Mouse (Mus musculus) kidney, adult 2 months (tissue): ENCODE results near the gene Laptm5. TPM values are rescaled to one million over a fixed set of nuclear protein-coding genes. Genes with fewer than 3 reads are reported as not detected.

Source experiments
- DNase-seq: peaks from one replicate; pipeline ENCODE4 v3.0.0; 2021
- H3K27ac ChIP-seq: fragments of 200-500 bp; 2 replicates; pipeline ENCODE4 v1.5.1; 2012; ENCODE audit warnings: low read depth, low read length, control low read depth, inconsistent platforms; ENCODE audit not compliant: insufficient read depth
- H3K27me3 ChIP-seq: fragments of 200-500 bp; replicated peaks from 2 replicates; pipeline ENCODE4 v1.6.1; 2012; ENCODE audit warnings: mild to moderate bottlenecking, moderate library complexity, low read length, inconsistent platforms; ENCODE audit not compliant: control insufficient read depth, insufficient read depth
- H3K36me3 ChIP-seq: fragments of 200-500 bp; 2 replicates; pipeline ENCODE4 v1.6.1; 2012; ENCODE audit warnings: mild to moderate bottlenecking, moderate library complexity, low read length, inconsistent platforms; ENCODE audit not compliant: control insufficient read depth, insufficient read depth
- H3K4me1 ChIP-seq: fragments of 200-500 bp; 2 replicates; pipeline ENCODE4 v1.6.1; 2011; ENCODE audit warnings: low read length; ENCODE audit not compliant: control insufficient read depth, insufficient read depth
- H3K4me3 ChIP-seq: fragments of 200-500 bp; 2 replicates; pipeline ENCODE4 v1.5.1; 2011; ENCODE audit warnings: mild to moderate bottlenecking, low read depth, low read length, control low read depth; ENCODE audit not compliant: insufficient read depth
- CTCF ChIP-seq: fragments of 200-500 bp; conservative IDR thresholded peaks from 2 replicates; pipeline ENCODE4 v1.5.1; 2011; ENCODE audit warnings: low read depth, mild to moderate bottlenecking, control low read depth, low read length, moderate library complexity, mixed read lengths; ENCODE audit not compliant: insufficient read depth, insufficient read length
- POLR2A ChIP-seq: fragments of 200-500 bp; IDR thresholded peaks from one replicate; pipeline ENCODE4 v1.6.1; 2011; ENCODE audit warnings: low read depth, low read length, control low read depth
- WGBS: fragments of 180-500 bp; shearing (Covaris S2); methylation state at CpG from one replicate; pipeline ENCODE4 v1.1.7; 2018; 5-methylcytosine and 5-hydroxymethylcytosine counted together
- polyA plus RNA-seq: library from polyadenylated mRNA; depleted of rRNA; stranded (reverse); fragments of >200 nt; gene quantifications from 2 replicates; pipeline ENCODE4 v1.2.3, GENCODE M21; 2012

Laptm5 gene
- polyA plus RNA-seq, 1 experiment: 79.8 TPM

- WGBS: 91% methylated on average over 10 of the region's 10 CpGs
- Histone ChIP-seq H3K27ac (no peak overlapping the region), H3K4me1 (no peaks in the 10 kb centered on the region), H3K4me3 (no peak overlapping the region), H3K27me3 (no peaks in the 10 kb centered on the region), H3K36me3 (no peaks in the 10 kb centered on the region)
- DNase-seq: no peak
- TF ChIP-seq POLR2A (no peak), CTCF (no peak)
Observed at GRCm38 (mm10) chr4:130908133-130908532, 4.8 kb upstream of the Laptm5 start.

- TF ChIP-seq POLR2A: no peak
- TF ChIP-seq CTCF: no peak
- H3K4me3 ChIP-seq: no peak overlapping the region
- H3K27me3 ChIP-seq: no peaks in the 10 kb centered on the region
- no peak for DNase-seq
- WGBS: 58% methylated on average over 17 of the region's 17 CpGs
- no peaks in the 10 kb centered on the region for H3K4me1 ChIP-seq
- no peak overlapping the region for H3K27ac ChIP-seq
- no peaks in the 10 kb centered on the region for H3K36me3 ChIP-seq
Observed at GRCm38 (mm10) chr4:130909167-130909874, 3.6 kb upstream of the Laptm5 start.

- H3K27ac ChIP-seq: no peak overlapping the region
- DNase-seq: no peak
- no peak for TF ChIP-seq CTCF
- TF ChIP-seq POLR2A: no peak
- H3K36me3 ChIP-seq: no peaks in the 10 kb centered on the region
- H3K27me3 ChIP-seq: no peaks in the 10 kb centered on the region
- WGBS: 27% methylated on average over 7 of the region's 7 CpGs
- no peak overlapping the region for H3K4me3 ChIP-seq
- H3K4me1 ChIP-seq: no peaks in the 10 kb centered on the region
Observed at GRCm38 (mm10) chr4:130910666-130911065, 2.3 kb upstream of the Laptm5 start.

- TF ChIP-seq CTCF: no peak
- TF ChIP-seq POLR2A: no peak
- no peaks in the 10 kb centered on the region for H3K36me3 ChIP-seq
- DNase-seq: no peak
- H3K4me3 ChIP-seq: no peak overlapping the region
- H3K27ac ChIP-seq: no peak overlapping the region
- H3K4me1 ChIP-seq: no peaks in the 10 kb centered on the region
- H3K27me3 ChIP-seq: no peaks in the 10 kb centered on the region
- 72% methylated on average over 3 of the region's 3 CpGs for WGBS
Observed at GRCm38 (mm10) chr4:130912626-130913025, 299 bp upstream of the Laptm5 start.

GRCm38 (mm10) chr4:130913511-130913910 is 586 bp downstream of the Laptm5 start:
- H3K4me1 ChIP-seq: no peaks in the 10 kb centered on the region
- no peaks in the 10 kb centered on the region for H3K27me3 ChIP-seq
- H3K27ac ChIP-seq: no peak overlapping the region
- TF ChIP-seq POLR2A (no peak), CTCF (no peak)
- H3K36me3 ChIP-seq: no peaks in the 10 kb centered on the region
- WGBS: 82% methylated on average over 3 of the region's 3 CpGs
- H3K4me3 ChIP-seq: peak overlapping the region; percentile 18; the same call in 1 of the 2 replicates
- no peak for DNase-seq

GRCm38 (mm10) chr4:130914011-130914410 is 1.1 kb downstream of the Laptm5 start:
- Histone ChIP-seq H3K27me3 (no peaks in the 10 kb centered on the region), H3K27ac (no peak overlapping the region), H3K4me3 (no peak overlapping the region), H3K36me3 (no peaks in the 10 kb centered on the region), H3K4me1 (no peaks in the 10 kb centered on the region)
- no peak for TF ChIP-seq POLR2A
- no peak for TF ChIP-seq CTCF
- WGBS: 83% methylated on average over 4 of the region's 4 CpGs
- DNase-seq: peak; percentile 22

GRCm38 (mm10) chr4:130914527-130914926 is 1.6 kb downstream of the Laptm5 start:
- WGBS: 72% methylated on average over 7 of the region's 7 CpGs
- H3K27me3 ChIP-seq: no peaks in the 10 kb centered on the region
- H3K4me1 ChIP-seq: no peaks in the 10 kb centered on the region
- TF ChIP-seq CTCF (no peak), POLR2A (no peak)
- H3K27ac ChIP-seq: no peak overlapping the region
- DNase-seq: no peak
- no peaks in the 10 kb centered on the region for H3K36me3 ChIP-seq
- H3K4me3 ChIP-seq: no peak overlapping the region
